Mouse (Mus musculus) megakaryocyte, embryonic 14.5 days (primary cell): ENCODE measurements around the gene Adamts4. TPM values are rescaled to one million over a fixed set of nuclear protein-coding genes. Genes with fewer than 3 reads are reported as not detected.
"Not testable (repeated sequence)": the region's sequence is repeated elsewhere in the genome, so short reads cannot be mapped to it uniquely, and the experiment has no call there.

Experiments used
- H3K27me3 ChIP-seq: replicated peaks from 2 replicates; pipeline ENCODE3; 2012; ENCODE audit warnings: inconsistent platforms
- H3K36me3 ChIP-seq: replicated peaks from 2 replicates; pipeline ENCODE3; 2012; ENCODE audit warnings: low read length, inconsistent platforms, mixed read lengths
- H3K4me1 ChIP-seq: 2 replicates; pipeline ENCODE4 v1.6.1; 2012; ENCODE audit warnings: inconsistent platforms
- H3K4me3 ChIP-seq: replicated peaks from 2 replicates; pipeline ENCODE3; 2012; ENCODE audit warnings: moderate library complexity, mild to moderate bottlenecking, inconsistent platforms
- H3K9me3 ChIP-seq: 2 replicates; pipeline ENCODE4 v1.6.1; 2012; ENCODE audit warnings: inconsistent platforms
- FLI1 ChIP-seq: IDR thresholded peaks from 2 replicates; pipeline ENCODE4 v1.6.1; 2012; ENCODE audit warnings: low read length, inconsistent platforms, mixed read lengths
- GATA1 ChIP-seq: IDR thresholded peaks from 3 replicates; pipeline ENCODE4 v1.6.1; 2012; ENCODE audit warnings: mixed read lengths, low read length, inconsistent platforms, borderline replicate concordance
- polyA plus RNA-seq: library from polyadenylated mRNA; stranded (reverse); fragments of >175 nt; gene quantifications from 2 replicates; pipeline ENCODE4 v1.2.3, GENCODE M21; 2012; ENCODE audit warnings: low replicate concordance; ENCODE audit not compliant: insufficient read depth

Adamts4 gene
- polyA plus RNA-seq, 1 experiment, result not detected

- TF ChIP-seq GATA1 (no peak), FLI1 (no peak)
- Histone ChIP-seq H3K27me3 (peaks cover 8% of the 10 kb centered on the region), H3K9me3 (no peaks in the 10 kb centered on the region; the same call in 1 of the 2 replicates)
These were observed 44.8 kb downstream of the Adamts4 start for GRCm38 (mm10) chr1:171295063-171295402.

GRCm38 (mm10) chr1:171298226-171298625, 48.0 kb downstream of the Adamts4 start:
- Histone ChIP-seq H3K36me3 (no peaks in the 10 kb centered on the region), H3K4me3 (no peak overlapping the region), H3K9me3 (no peaks in the 10 kb centered on the region; the same call in 1 of the 2 replicates), H3K4me1 (peaks cover 8% of the 10 kb centered on the region; the same call in 1 of the 2 replicates), H3K27me3 (peaks cover 8% of the 10 kb centered on the region)
- TF ChIP-seq GATA1 (no peak), FLI1 (no peak)

More at GRCm38 (mm10) chr1:171295063-171295402, 44.8 kb downstream of the Adamts4 start:
- Histone ChIP-seq H3K4me1 (peaks cover 17% of the 10 kb centered on the region; the same call in 1 of the 2 replicates), H3K4me3 (peak overlapping the region; percentile 97), H3K36me3 (peaks cover 11% of the 10 kb centered on the region)

GRCm38 (mm10) chr1:171306157-171306556, 55.9 kb downstream of the Adamts4 start:
- not testable (repeated sequence) for H3K27me3 ChIP-seq, H3K4me3 ChIP-seq, H3K4me1 ChIP-seq

GRCm38 (mm10) chr1:171309321-171309720, 59.1 kb downstream of the Adamts4 start:
- no peak overlapping the region for H3K4me3 ChIP-seq
- peaks cover 10% of the 10 kb centered on the region for H3K4me1 ChIP-seq
- TF ChIP-seq GATA1, result no peak
- TF ChIP-seq FLI1, result no peak
- 0 out of 2 replicates have a peak, but pooled peaks cover 3% of the 10 kb centered on the region for H3K9me3 ChIP-seq
- H3K27me3 ChIP-seq, result no peaks in the 10 kb centered on the region
- no peaks in the 10 kb centered on the region for H3K36me3 ChIP-seq

More at GRCm38 (mm10) chr1:171306157-171306556, 55.9 kb downstream of the Adamts4 start:
- not testable (repeated sequence) for H3K36me3 ChIP-seq, H3K9me3 ChIP-seq

Other genes with a start within 250 kb of the Adamts4 start
- 0.07 TPM in 1 of 2 replicates, not detected in the other for gene Fcgr4, start 231.5 kb upstream of the Adamts4 start, polyA plus RNA-seq
- gene Fcgr3, start 185.5 kb upstream of the Adamts4 start, polyA plus RNA-seq, result 9.2 TPM in 1 of 2 replicates, not detected in the other
- not detected in 2 replicates for gene Cfap126, start 136.5 kb upstream of the Adamts4 start, polyA plus RNA-seq
- gene Sdhc, start 99.8 kb upstream of the Adamts4 start, polyA plus RNA-seq, result 22.4 and 93.6 TPM in 2 replicates
- 3.7 TPM in 1 of 2 replicates, not detected in the other for gene Mpz, start 99.7 kb upstream of the Adamts4 start, polyA plus RNA-seq
- 28.3 and 28.5 TPM in 2 replicates for gene Pcp4l1, start 54.2 kb upstream of the Adamts4 start, polyA plus RNA-seq
- gene Nr1i3, start 36.5 kb upstream of the Adamts4 start, polyA plus RNA-seq, result not detected in 2 replicates
- 22.7 and 24.1 TPM in 2 replicates for gene Tomm40l, start 27.9 kb upstream of the Adamts4 start, polyA plus RNA-seq
- gene Apoa2, start 25.4 kb upstream of the Adamts4 start, polyA plus RNA-seq, result not detected in 2 replicates
- 12.9 and 57.4 TPM in 2 replicates for gene Fcer1g, start 16.1 kb upstream of the Adamts4 start, polyA plus RNA-seq
- 24.9 and 49.7 TPM in 2 replicates for gene Ndufs2, start 967 bp downstream of the Adamts4 start, polyA plus RNA-seq
- 20.5 and 20.6 TPM in 2 replicates for gene B4galt3, start 19.9 kb downstream of the Adamts4 start, polyA plus RNA-seq
- gene Ppox, start 30.8 kb downstream of the Adamts4 start, polyA plus RNA-seq, result 17.0 and 28.8 TPM in 2 replicates
- 33.2 and 67.7 TPM in 2 replicates for gene Usp21, start 37.6 kb downstream of the Adamts4 start, polyA plus RNA-seq
- 18.6 and 97.6 TPM in 2 replicates for gene Ufc1, start 44.6 kb downstream of the Adamts4 start, polyA plus RNA-seq
- 19.6 and 45.4 TPM in 2 replicates for gene Dedd, start 78.7 kb downstream of the Adamts4 start, polyA plus RNA-seq
- gene Nit1, start 95.2 kb downstream of the Adamts4 start, polyA plus RNA-seq, result 3.2 and 6.1 TPM in 2 replicates
- gene Pfdn2, start 95.2 kb downstream of the Adamts4 start, polyA plus RNA-seq, result 1.3 and 11.9 TPM in 2 replicates
- gene Klhdc9, start 110.4 kb downstream of the Adamts4 start, polyA plus RNA-seq, result not detected in 2 replicates
- gene Nectin4, start 119.7 kb downstream of the Adamts4 start, polyA plus RNA-seq, result 0.44 TPM in 1 of 2 replicates, not detected in the other
- 5.2 and 12.3 TPM in 2 replicates for gene Arhgap30, start 138.5 kb downstream of the Adamts4 start, polyA plus RNA-seq
- 18.5 and 37.8 TPM in 2 replicates for gene Usf1, start 160.9 kb downstream of the Adamts4 start, polyA plus RNA-seq
- not detected in 2 replicates for gene Tstd1, start 168.5 kb downstream of the Adamts4 start, polyA plus RNA-seq
- gene F11r, start 187.1 kb downstream of the Adamts4 start, polyA plus RNA-seq, result 21.9 and 94.2 TPM in 2 replicates